Mouse (Mus musculus): ENCODE measurements at regions not wholly inside any gene's neighbourhood (a gene's known extent, or its start where the extent isn't known, plus 50 kb on each side); places are given as distances from the start of the nearest gene placed in this dataset.

DNA sequence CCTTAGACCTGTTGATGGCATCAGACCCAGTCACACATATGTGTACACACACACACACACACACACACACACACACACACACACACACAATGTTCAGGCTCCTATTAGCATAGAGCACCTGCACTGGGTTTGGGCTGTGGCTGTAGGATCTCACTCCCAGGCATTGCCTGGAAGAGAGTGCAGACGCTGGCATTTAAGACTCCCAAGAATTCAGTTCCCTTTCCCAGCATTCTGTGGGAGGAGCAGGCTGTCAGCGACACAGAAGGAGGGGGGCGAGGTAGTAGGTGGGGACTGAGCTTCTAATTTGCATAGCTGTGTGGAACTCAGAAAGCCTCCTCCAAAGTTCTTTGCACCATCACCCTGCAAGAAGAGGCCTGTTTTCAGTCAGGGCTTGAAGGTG, 374.2 kb upstream of the Fam49b start:
- peak; percentile 13 to 25 for DNase-seq

DNA sequence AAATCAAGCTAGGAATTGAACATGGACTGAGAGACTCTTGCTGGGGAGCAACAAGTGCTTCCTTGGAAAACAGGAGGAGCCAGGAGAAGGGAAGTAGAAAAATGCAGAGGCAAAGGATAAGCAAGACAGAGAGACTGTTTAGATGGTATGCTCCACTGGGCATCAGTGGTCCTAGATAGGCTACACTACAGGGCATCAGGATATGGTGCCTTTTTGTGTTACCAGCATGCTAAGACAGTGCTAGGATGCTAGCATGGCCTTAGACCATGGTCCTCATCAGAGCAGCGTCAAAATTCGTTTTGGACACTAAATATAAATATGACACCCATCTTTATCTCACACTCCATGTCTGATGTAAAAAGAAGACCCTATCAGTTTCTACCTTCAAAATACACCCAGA, 374.6 kb upstream of the Fam49b start:
- no peak for DNase-seq

- no peak for DNase-seq
These were observed 372.4 kb upstream of the Gm21798 start for GRCm38 (mm10) chr15:64445076-64445475.

GRCm38 (mm10) chr15:64446411-64447072, 371.0 kb upstream of the Gm21798 start:
- no peak for DNase-seq

GRCm38 (mm10) chr15:64447239-64447952, 370.1 kb upstream of the Gm21798 start:
- no peak for DNase-seq

DNA sequence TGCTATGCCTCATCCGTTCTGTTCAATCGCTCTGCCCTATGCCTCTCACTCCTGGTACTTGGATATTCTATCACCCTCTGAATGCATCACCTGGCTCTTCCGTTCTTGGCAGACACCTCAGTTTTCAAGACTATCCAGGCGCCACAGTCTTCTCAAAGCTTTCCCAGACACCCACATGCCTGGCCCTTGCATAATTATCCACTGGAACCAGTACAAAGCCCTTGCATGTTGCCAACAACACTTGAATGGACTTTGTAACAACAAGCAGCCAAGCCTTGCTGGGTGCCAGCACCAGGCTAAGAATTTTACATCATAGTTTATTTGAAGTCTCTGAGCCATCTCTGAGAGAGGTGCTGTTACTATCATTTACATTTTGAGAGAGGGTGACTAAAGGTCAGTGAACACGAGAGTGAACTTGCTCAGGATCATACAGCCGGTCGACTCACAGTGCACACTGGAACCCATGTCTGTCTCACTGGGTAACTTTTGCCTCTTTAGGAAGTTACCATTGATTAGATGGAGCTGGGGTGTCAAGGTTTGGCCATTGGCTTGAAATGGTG, 368.8 kb upstream of the Gm21798 start:
- peak; percentile 80 to 85 for DNase-seq

DNA sequence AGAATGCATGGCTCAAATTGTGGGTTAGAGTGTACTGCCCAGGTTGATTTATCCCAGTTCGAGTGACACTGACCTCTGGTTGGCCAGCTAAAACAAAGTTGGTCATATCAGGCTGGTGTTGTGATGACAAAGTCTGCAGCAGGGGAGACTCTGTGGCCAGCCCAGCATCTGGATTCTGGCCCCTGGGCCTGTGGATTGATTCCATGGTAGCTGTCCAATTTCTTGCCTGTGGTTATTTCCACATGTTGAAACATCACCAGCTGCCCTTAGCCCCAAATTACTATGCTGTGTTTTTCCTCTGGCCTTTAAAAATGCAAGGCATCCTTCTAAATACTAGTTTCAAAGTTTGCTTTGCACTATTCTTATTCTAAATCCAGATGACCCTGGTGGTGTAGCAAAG, 346.8 kb upstream of the Gm21798 start:
- peak; percentile 54 to 70 for DNase-seq

DNA sequence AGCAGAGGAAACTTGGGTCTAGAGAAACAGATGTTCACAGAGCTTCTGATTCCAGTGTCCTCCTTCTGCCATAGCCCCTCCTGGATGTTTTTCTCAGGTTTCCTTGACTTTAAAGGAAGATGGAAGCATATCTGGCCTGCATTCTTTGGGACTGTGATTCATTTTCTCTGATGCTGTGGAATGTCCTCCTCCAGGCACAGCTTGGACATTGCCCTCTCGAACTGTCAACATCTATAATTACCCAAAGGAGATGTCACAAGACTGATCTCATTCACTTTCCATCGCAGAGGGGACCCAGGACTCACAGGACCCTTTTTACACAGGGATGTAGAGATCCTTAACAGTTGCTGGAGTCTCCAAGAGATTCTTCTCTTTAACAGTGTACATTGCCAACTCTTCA, 345.9 kb upstream of the Gm21798 start:
- no peak for DNase-seq

GRCm38 (mm10) chr15:64474236-64474635, 343.3 kb upstream of the Gm21798 start:
- DNase-seq: peak in 1 of 2 experiments; percentile 10

DNA sequence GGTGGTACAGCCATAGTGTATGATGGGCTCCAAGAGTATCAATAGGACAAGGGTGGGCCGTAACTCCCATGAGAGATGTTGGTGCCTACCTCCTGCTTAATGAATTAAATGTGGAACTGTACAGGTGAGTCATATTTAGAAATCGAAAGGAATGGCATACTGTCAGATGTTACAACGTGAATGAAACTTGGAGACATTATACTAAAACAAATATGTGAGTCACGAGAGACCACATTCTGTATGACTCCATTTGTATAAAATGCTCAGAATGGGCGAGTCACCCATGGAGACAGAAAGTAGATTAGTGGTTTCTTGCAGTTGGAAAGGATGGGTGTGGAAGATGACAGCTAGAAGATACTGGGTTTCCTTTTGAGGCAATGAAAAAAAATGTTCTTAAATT, 340.4 kb upstream of the Gm21798 start:
- DNase-seq: no peak

DNA sequence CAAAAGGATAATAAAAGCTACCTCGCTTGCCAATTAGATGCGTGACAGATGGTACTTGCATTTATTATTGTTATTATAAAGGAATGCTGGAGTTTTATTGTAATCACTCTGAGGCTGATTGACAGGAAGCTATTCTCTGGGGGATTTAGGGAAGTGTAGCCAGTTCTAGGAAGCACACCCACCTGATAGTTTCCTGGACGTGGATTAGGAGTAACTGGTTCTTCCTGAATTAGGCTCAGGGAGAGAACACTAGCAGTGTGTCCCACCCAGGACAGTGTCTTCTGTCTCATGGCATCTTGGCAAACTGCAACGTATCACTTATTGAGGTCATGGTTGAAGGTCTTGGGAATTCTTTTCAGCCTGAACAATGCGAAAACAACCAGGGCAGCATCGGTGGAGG, 336.9 kb upstream of the Gm21798 start:
- peak in 1 of 2 experiments; percentile 56 for DNase-seq

GRCm38 (mm10) chr15:64481226-64481625, 336.3 kb upstream of the Gm21798 start:
- DNase-seq: no peak

GRCm38 (mm10) chr15:64482960-64483359, 334.5 kb upstream of the Gm21798 start:
- DNase-seq: peak; percentile 66 to 74

- DNase-seq: no peak
These were observed 329.7 kb upstream of the Gm21798 start for GRCm38 (mm10) chr15:64487801-64488200.

- DNase-seq: no peak
These were observed 316.7 kb upstream of the Gm21798 start for GRCm38 (mm10) chr15:64500783-64501182.

DNA sequence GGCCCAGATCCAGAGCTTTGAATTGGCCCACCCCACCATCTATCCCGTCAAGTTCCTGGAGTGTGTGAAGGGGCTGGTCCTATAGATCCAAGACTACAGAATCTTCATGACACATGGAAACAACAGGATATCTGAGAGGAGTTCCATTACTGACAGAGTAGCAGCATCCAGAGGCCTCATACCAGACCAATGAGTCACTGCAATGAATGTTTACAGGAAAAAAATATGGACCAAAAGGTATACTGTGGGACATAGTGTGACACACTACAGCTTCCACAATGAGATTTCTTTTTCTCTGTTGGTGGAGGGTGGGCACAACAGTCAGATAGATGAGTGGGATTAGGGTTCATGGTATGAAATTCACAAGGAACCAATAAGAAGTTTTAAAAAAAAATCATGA, 316.0 kb upstream of the Gm21798 start:
- DNase-seq: no peak

DNA sequence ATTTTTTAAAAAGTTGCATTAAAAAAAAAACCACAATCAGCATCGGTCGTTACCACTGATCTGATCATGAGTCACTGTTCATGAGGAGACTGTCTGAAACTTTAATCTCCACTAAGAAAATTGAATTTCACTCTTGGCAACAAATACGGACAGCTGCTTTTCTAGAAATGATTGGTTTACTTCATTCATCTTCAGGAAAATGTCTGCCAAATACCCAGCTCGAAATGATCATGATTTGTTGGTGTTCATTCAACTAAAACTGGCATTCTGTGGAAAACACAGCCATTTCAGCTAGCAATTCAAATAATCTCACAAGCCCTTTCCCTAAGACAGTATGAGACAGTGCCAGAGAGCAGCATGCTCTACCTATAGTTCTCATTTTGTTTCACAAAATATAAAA, 312.7 kb upstream of the Gm21798 start:
- no peak for DNase-seq

GRCm38 (mm10) chr15:64510649-64511048, 306.8 kb upstream of the Gm21798 start:
- no peak for DNase-seq

DNA sequence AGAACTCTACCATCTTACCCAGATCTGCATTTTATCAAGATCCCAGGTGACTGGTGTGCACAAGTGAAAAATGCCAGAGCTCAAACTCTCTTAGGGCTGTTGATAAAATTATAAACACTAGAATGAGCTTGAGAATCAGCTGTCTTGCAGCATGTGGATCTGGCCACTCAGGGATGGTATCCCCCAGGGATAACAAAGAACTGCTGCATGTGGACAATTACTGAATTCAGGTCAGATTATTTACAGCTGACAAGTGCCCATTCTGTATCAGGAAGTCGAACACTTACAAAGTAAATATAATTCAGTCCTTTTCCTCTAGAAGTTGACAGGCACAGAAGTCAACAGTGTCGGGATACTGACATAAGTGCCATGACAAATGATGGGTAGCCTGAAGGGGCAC, 306.3 kb upstream of the Gm21798 start:
- DNase-seq: no peak

DNA sequence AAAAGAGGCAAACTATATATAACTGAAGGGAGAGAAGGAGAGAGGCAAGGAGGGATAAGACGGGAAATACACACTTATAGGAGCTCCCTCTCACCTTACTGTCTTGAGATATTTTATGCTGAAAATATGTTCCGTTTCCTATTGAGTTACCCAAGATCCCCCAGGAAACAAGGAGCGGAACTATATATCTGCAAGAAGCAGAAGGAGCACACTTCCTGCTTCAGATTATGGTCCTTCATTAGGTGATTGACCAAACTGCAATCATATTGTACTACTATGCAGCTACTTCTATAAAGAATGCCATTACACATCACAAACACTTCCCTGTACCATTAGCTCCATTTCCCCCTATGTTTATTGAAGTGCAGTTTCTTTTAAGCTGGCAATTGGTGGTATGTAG, 304.9 kb upstream of the Gm21798 start:
- no peak for DNase-seq

DNA sequence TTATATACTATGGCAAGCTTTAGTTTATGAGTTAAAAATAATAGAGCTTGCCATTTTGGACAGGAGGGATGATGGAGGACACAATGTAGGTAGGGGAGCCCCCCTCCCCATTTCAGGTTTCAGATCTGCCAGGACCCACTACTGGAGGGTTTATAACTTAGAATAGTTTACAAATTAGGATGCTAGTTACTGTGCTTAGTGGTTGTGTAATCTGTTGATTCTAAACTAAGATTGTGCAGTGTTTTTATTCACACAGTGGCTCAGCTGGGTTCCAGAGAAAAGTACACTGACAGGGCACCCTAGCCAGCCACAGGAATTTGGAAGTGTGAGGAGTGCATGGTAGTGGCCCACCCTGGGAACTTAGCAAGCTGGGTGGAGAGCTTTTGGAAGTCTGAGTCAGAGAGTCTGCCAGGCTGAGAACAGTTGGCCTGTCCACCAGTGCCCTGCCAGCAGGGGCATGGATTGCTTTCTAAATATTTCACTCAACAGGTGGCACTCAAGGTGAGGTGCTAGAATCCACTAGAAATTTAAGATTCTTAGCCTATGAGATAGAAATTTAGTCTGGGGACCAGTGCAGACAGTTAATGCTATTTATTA, 303.9 kb upstream of the Gm21798 start:
- no peak for DNase-seq

- no peak for DNase-seq
These were observed 302.3 kb upstream of the Gm21798 start for GRCm38 (mm10) chr15:64515179-64515578.

- no peak for DNase-seq
These were observed 298.3 kb upstream of the Gm21798 start for GRCm38 (mm10) chr15:64519207-64519628.

All from heart, adult 18-20 months (tissue).